Mouse (Mus musculus): ENCODE measurements around the gene Tjp2. TPM values are rescaled to one million over a fixed set of nuclear protein-coding genes. Genes with fewer than 3 reads are reported as not detected.

The Tjp2 gene
- total and polyA plus RNA-seq, 3 experiments = 9.0 to 17.8 (median 13.7) TPM

- H3K9me3 ChIP-seq (replicated peaks; ENCODE audit: low read length) = no peaks in the 10 kb centered on the region
- dilution Hi-C loops (cut with MboI; ENCODE audit: extremely low pct_ligation_motif_present, extremely low pct_unique_long_range_greater_than_20kb, low sequenced_read_pairs) = no loop called here
- H3K79me2 ChIP-seq (replicated peaks; ENCODE audit: control insufficient read depth, extremely low read depth, insufficient read depth, poor library complexity, severe bottlenecking) = no peaks in the 10 kb centered on the region
- no peak for TF ChIP-seq NRF1 (IDR thresholded peaks at IDR 0.05; ENCODE audit: low read depth, low read length)
- no peak for TF ChIP-seq MAZ (IDR thresholded peaks at IDR 0.05; ENCODE audit: low read depth, low read length)
- TF ChIP-seq ZKSCAN1 (IDR thresholded peaks at IDR 0.05; ENCODE audit: borderline replicate concordance, low read depth, low read length) = no peak
- no peak for TF ChIP-seq MEF2A (IDR thresholded peaks at IDR 0.05; ENCODE audit: borderline replicate concordance, low read depth, low read length)
- no peak for TF ChIP-seq RCOR1 (conservative IDR thresholded peaks at IDR 0.05; ENCODE audit: low read depth, low read length)
- no peak for TF ChIP-seq UBTF (IDR thresholded peaks at IDR 0.05; ENCODE audit: low read depth, low read length)
- TF ChIP-seq CHD1 (IDR thresholded peaks at IDR 0.05; ENCODE audit: low read depth, low read length) = no peak
- TF ChIP-seq ZNF384 (IDR thresholded peaks at IDR 0.05; ENCODE audit: low read depth, low read length) = no peak
- no peak for TF ChIP-seq KAT2A (IDR thresholded peaks at IDR 0.05; ENCODE audit: insufficient replicate concordance, low read length)
- TF ChIP-seq E2F4 (IDR thresholded peaks at IDR 0.05; ENCODE audit: insufficient replicate concordance, low read depth, low read length) = no peak
- TF ChIP-seq JUND (conservative IDR thresholded peaks at IDR 0.05; ENCODE audit: low read depth, low read length) = no peak
- no peak for TF ChIP-seq SMC3 (IDR thresholded peaks at IDR 0.05; ENCODE audit: low read depth, low read length)
- TF ChIP-seq SIN3A (IDR thresholded peaks at IDR 0.05; ENCODE audit: low read length) = no peak
- TF ChIP-seq ELF1 (IDR thresholded peaks at IDR 0.05; ENCODE audit: low read depth, low read length) = no peak
- no peak for TF ChIP-seq MAFK (IDR thresholded peaks at IDR 0.05; ENCODE audit: insufficient replicate concordance, low read length)
- H3K9ac ChIP-seq (ENCODE audit: insufficient read depth, low read depth) = no peak overlapping the region
- peaks cover 0 to 33% of the 10 kb centered on the region in 2 experiments for H3K36me3 ChIP-seq (replicated peaks in 1 of 2; ENCODE audit: control insufficient read depth in 1 of 2, insufficient read depth in 1 of 2, low read length in 1 of 2)
- no peaks in the 10 kb centered on the region for H3K27me3 ChIP-seq (replicated peaks)
- no peak overlapping the region for H3K4me3 ChIP-seq (replicated peaks in 1 of 3; ENCODE audit: low read depth in 2 of 3, low read length in 2 of 3, poor library complexity in 1 of 3)
- no peak overlapping the region for H3K4me2 ChIP-seq (ENCODE audit: insufficient read depth, low read depth, poor library complexity, severe bottlenecking)
- no peak for DNase-seq (ENCODE audit: extremely low read depth)
- in situ Hi-C loops (cut with MboI; ENCODE audit: low pct_ligation_motif_present, low pct_unique_long_range_greater_than_20kb, low sequenced_read_pairs) = loop anchor here (25.0 kb wide), 1 partner anchor 271 kb away; no protein-coding TSS in a partner anchor
- H3K4me1 ChIP-seq (ENCODE audit: control insufficient read depth in 1 of 2, insufficient read depth in 2 of 2) = no peaks in the 10 kb centered on the region
- no peak overlapping the region for H3K27ac ChIP-seq (ENCODE audit: insufficient read depth, low read depth)
These were observed 33.1 kb upstream of the Tjp2 start for GRCm38 (mm10) chr19:24257962-24258361.

DNA sequence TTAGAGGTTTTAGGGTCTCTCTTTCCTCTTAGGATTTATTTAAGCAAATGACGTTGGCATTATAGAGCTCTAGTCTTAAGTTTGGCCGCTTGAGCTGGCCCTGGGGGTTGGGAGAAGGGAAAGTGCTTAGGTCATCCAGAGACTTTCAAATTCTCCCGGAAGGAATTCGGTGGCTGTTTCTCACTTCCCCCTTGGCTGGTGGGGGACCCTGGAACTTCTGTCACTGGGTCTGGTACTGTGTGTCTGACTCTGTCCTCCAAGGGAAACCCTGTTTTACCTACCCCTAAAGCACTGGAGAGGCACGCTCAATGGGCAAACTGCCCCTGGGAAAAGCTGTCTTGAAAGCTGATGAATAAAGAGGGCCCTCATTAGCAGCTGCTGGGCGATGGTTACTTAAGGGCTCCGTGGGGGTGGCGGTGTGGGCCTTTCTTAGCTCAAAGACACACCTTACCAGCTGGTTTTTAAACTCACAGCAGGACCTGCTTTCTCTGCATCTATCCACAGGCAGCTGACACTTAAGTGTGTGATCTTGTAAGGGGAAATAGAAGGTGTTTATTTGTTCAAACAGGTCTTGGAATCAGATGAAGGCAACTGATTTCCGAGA is 28.9 kb upstream of the Tjp2 start:
- Histone ChIP-seq H3K4me1 (ENCODE audit: control insufficient read depth in 1 of 2, insufficient read depth in 2 of 2) (no peaks in the 10 kb centered on the region), H3K27ac (ENCODE audit: insufficient read depth, low read depth) (no peak overlapping the region), H3K4me3 (replicated peaks in 1 of 3; ENCODE audit: low read depth in 2 of 3, low read length in 2 of 3, poor library complexity in 1 of 3) (no peak overlapping the region), H3K4me2 (ENCODE audit: insufficient read depth, low read depth, poor library complexity, severe bottlenecking) (no peak overlapping the region), H3K9me3 (replicated peaks; ENCODE audit: low read length) (no peaks in the 10 kb centered on the region), H3K27me3 (replicated peaks) (no peaks in the 10 kb centered on the region), H3K79me2 (replicated peaks; ENCODE audit: control insufficient read depth, extremely low read depth, insufficient read depth, poor library complexity, severe bottlenecking) (no peaks in the 10 kb centered on the region), H3K9ac (ENCODE audit: insufficient read depth, low read depth) (no peak overlapping the region), H3K36me3 (replicated peaks in 1 of 2; ENCODE audit: control insufficient read depth in 1 of 2, insufficient read depth in 1 of 2, low read length in 1 of 2) (peaks cover 0 to 5% of the 10 kb centered on the region in 2 experiments)
- TF ChIP-seq IRF4 (IDR thresholded peaks at IDR 0.05; ENCODE audit: low read depth, low read length) (no peak), GABPA (IDR thresholded peaks at IDR 0.05; ENCODE audit: insufficient replicate concordance, low read depth, low read length) (no peak), ELF1 (IDR thresholded peaks at IDR 0.05; ENCODE audit: low read depth, low read length) (no peak), MYC (IDR thresholded peaks at IDR 0.05; ENCODE audit: low read depth, low read length) (no peak), TBP (conservative IDR thresholded peaks at IDR 0.05; ENCODE audit: low read depth, low read length) (no peak), POLR2AphosphoS2 (IDR thresholded peaks at IDR 0.05; ENCODE audit: low read depth, low read length) (no peak), JUN (IDR thresholded peaks at IDR 0.05; ENCODE audit: insufficient read depth, low read depth, low read length) (no peak), CTCF (conservative IDR thresholded peaks at IDR 0.05 in 1 of 2, IDR thresholded peaks at IDR 0.05 in 1 of 2; ENCODE audit: low read depth in 2 of 2, low read length in 2 of 2) (no peak), KAT2A (IDR thresholded peaks at IDR 0.05; ENCODE audit: insufficient replicate concordance, low read length) (no peak), EP300 (IDR thresholded peaks at IDR 0.05; ENCODE audit: low read length) (no peak)
- dilution Hi-C loops (cut with MboI; ENCODE audit: extremely low pct_ligation_motif_present, extremely low pct_unique_long_range_greater_than_20kb, low sequenced_read_pairs) (no loop called here), in situ Hi-C loops (cut with MboI; ENCODE audit: low pct_ligation_motif_present, low pct_unique_long_range_greater_than_20kb, low sequenced_read_pairs) (loop anchor here (25.0 kb wide), 1 partner anchor 266 kb away; no protein-coding TSS in a partner anchor)
- no peak for DNase-seq (ENCODE audit: extremely low read depth)
